15 mouse cellular contexts compared by ENCODE assay signal in genomic region chr13:47266411-47266810, GRCm38 (mm10).
"Had no signal": no experiment of that assay in that cellular context is flagged by ENCODE, and none has a peak within 500 bp of the region (broad histone marks: within the 10 kb centered on the region; RNA-seq: fewer than 3 reads in every experiment).

No protein-coding gene starts in this region.

- H3K36me3 ChIP-seq: neural tube, embryonic 15.5 days; stomach, embryonic 15.5 days had no signal

- H3K4me2 ChIP-seq: neural tube, embryonic 15.5 days; stomach, embryonic 15.5 days had no signal

- H3K27me3 ChIP-seq: neural tube, embryonic 15.5 days; stomach, embryonic 15.5 days had no signal

- H3K4me3 ChIP-seq: neural tube, embryonic 15.5 days; stomach, embryonic 15.5 days had no signal

- H3K27ac ChIP-seq: neural tube, embryonic 15.5 days; stomach, embryonic 15.5 days; stomach, postnatal 0 days had no signal

- H3K9me3 ChIP-seq: neural tube, embryonic 15.5 days; stomach, embryonic 15.5 days had no signal

- H3K9ac ChIP-seq: neural tube, embryonic 15.5 days; stomach, embryonic 15.5 days had no signal

- H3K4me1 ChIP-seq: neural tube, embryonic 15.5 days; stomach, embryonic 15.5 days had no signal

- DNase-seq: retina, postnatal 1 day; right cerebral cortex, adult 18-20 months; right cerebral cortex, postnatal 14 days; right cerebral cortex, postnatal 25 days; right cerebral cortex, postnatal 4 days; spleen, adult 18-20 months; thymus, adult 18-20 months; thymus, adult 2 months; thymus, postnatal 14 days; thymus, postnatal 25 days; thymus, postnatal 36 days; thymus, postnatal 4 days had no signal
